Mouse (Mus musculus) urinary bladder, postnatal 10 days (tissue): ENCODE data around the gene Tcn2.
"Not testable (repeated sequence)": the region's sequence is repeated elsewhere in the genome, so short reads cannot be mapped to it uniquely, and the experiment has no call there.

Experiments
- DNase-seq: peaks from one replicate; pipeline ENCODE4 v3.0.0; 2022; ENCODE audit warnings: low spot score

The Tcn2 gene

GRCm38 (mm10) chr11:3930019-3930418, 1.9 kb downstream of the Tcn2 start:
- no peak for DNase-seq

GRCm38 (mm10) chr11:3925916-3926315, 6.0 kb downstream of the Tcn2 start:
- no peak for DNase-seq

GRCm38 (mm10) chr11:3922731-3923130, 9.2 kb downstream of the Tcn2 start:
- DNase-seq, result no peak

GRCm38 (mm10) chr11:3922115-3922514, 9.8 kb downstream of the Tcn2 start:
- DNase-seq, result no peak

- DNase-seq, result no peak
Observed at GRCm38 (mm10) chr11:3921281-3921850, 10.6 kb downstream of the Tcn2 start.

- no peak for DNase-seq
Observed at GRCm38 (mm10) chr11:3920476-3920875, 11.5 kb downstream of the Tcn2 start.

- DNase-seq, result no peak
Observed at GRCm38 (mm10) chr11:3918738-3919137, 13.2 kb downstream of the Tcn2 start.

- peak; percentile 57 for DNase-seq
Observed at GRCm38 (mm10) chr11:3914109-3914840, 17.7 kb downstream of the Tcn2 start, which contains the start of gene Slc35e4. Gene Slc35e4, minus strand, starts transcription at chr11:3914664.

- DNase-seq, result peak; percentile 77
Observed at GRCm38 (mm10) chr11:3913316-3914108, 18.4 kb downstream of the Tcn2 start.

GRCm38 (mm10) chr11:3912875-3913271, 19.1 kb downstream of the Tcn2 start:
- no peak for DNase-seq

- DNase-seq, result no peak
Observed at GRCm38 (mm10) chr11:3912100-3912874, 19.7 kb downstream of the Tcn2 start.

- not testable (repeated sequence) for DNase-seq
Observed at GRCm38 (mm10) chr11:3911440-3911839, 20.5 kb downstream of the Tcn2 start.

GRCm38 (mm10) chr11:3910513-3911310, 21.2 kb downstream of the Tcn2 start:
- no peak for DNase-seq

- no peak for DNase-seq
Observed at GRCm38 (mm10) chr11:3909236-3909635, 22.7 kb downstream of the Tcn2 start.

- no peak for DNase-seq
Observed at GRCm38 (mm10) chr11:3905446-3905845, 26.5 kb downstream of the Tcn2 start.

- DNase-seq, result no peak
Observed at GRCm38 (mm10) chr11:3904673-3905072, 27.3 kb downstream of the Tcn2 start.

GRCm38 (mm10) chr11:3903046-3903445, 28.9 kb downstream of the Tcn2 start:
- DNase-seq, result no peak

- no peak for DNase-seq
Observed at GRCm38 (mm10) chr11:3902516-3902915, 29.4 kb downstream of the Tcn2 start.

GRCm38 (mm10) chr11:3900296-3900695, 31.7 kb downstream of the Tcn2 start:
- DNase-seq, result no peak

- no peak for DNase-seq
Observed at GRCm38 (mm10) chr11:3895933-3896332, 36.0 kb downstream of the Tcn2 start.

- no peak for DNase-seq
Observed at GRCm38 (mm10) chr11:3895458-3895857, 36.5 kb downstream of the Tcn2 start.
